Mouse (Mus musculus) kidney, adult 11 months (tissue): Measurements from ENCODE around the gene Olfml3.

Experiments
- DNase-seq: peaks from one replicate; pipeline ENCODE4 v3.0.0; 2022

Gene Olfml3

GRCm38 (mm10) chr3:103737778-103738571 lies at the start of gene Olfml3:
Olfml3 (minus strand) TSS chr3:103738001.
- DNase-seq, result peak; percentile 62

- DNase-seq, result no peak
These were observed 49.4 kb upstream of the Olfml3 start for GRCm38 (mm10) chr3:103787225-103787624.

GRCm38 (mm10) chr3:103782844-103783609 lies 45.2 kb upstream of the Olfml3 start:
- no peak for DNase-seq

GRCm38 (mm10) chr3:103780777-103781176 lies 43.0 kb upstream of the Olfml3 start:
- DNase-seq, result no peak

- no peak for DNase-seq
These were observed 42.5 kb upstream of the Olfml3 start for GRCm38 (mm10) chr3:103780271-103780670.

GRCm38 (mm10) chr3:103779183-103779582 lies 41.4 kb upstream of the Olfml3 start:
- DNase-seq, result no peak

GRCm38 (mm10) chr3:103778660-103779059 lies 40.9 kb upstream of the Olfml3 start:
- DNase-seq, result no peak

- DNase-seq, result no peak
These were observed 40.1 kb upstream of the Olfml3 start for GRCm38 (mm10) chr3:103777940-103778339.

- DNase-seq, result no peak
These were observed 36.2 kb upstream of the Olfml3 start for GRCm38 (mm10) chr3:103774009-103774408.

GRCm38 (mm10) chr3:103773508-103773907 lies 35.7 kb upstream of the Olfml3 start:
- DNase-seq, result no peak

- peak; percentile 65 for DNase-seq
These were observed 35.0 kb upstream of the Olfml3 start for GRCm38 (mm10) chr3:103772846-103773245.

- DNase-seq, result peak; percentile 82
These were observed 33.8 kb upstream of the Olfml3 start for GRCm38 (mm10) chr3:103771531-103772130.

- no peak for DNase-seq
These were observed 29.0 kb upstream of the Olfml3 start for GRCm38 (mm10) chr3:103766789-103767188.

- DNase-seq, result no peak
These were observed 21.6 kb upstream of the Olfml3 start for GRCm38 (mm10) chr3:103759261-103759970.

- no peak for DNase-seq
These were observed 20.7 kb upstream of the Olfml3 start for GRCm38 (mm10) chr3:103758456-103758855.

- no peak for DNase-seq
These were observed 19.1 kb upstream of the Olfml3 start for GRCm38 (mm10) chr3:103756920-103757319.

GRCm38 (mm10) chr3:103755351-103755750 lies 17.6 kb upstream of the Olfml3 start:
- DNase-seq, result no peak

- DNase-seq, result no peak
These were observed 13.8 kb upstream of the Olfml3 start for GRCm38 (mm10) chr3:103751558-103751957.

- no peak for DNase-seq
These were observed 8.9 kb upstream of the Olfml3 start for GRCm38 (mm10) chr3:103746711-103747110.

GRCm38 (mm10) chr3:103745001-103745770 lies 7.4 kb upstream of the Olfml3 start:
- no peak for DNase-seq

GRCm38 (mm10) chr3:103743208-103743607 lies 5.4 kb upstream of the Olfml3 start:
- DNase-seq, result no peak

GRCm38 (mm10) chr3:103740342-103740741 lies 2.5 kb upstream of the Olfml3 start:
- no peak for DNase-seq
